Mouse (Mus musculus): ENCODE measurements around the gene Rbak.
"Not testable (repeated sequence)": the region's sequence is repeated elsewhere in the genome, so short reads cannot be mapped to it uniquely, and the experiment has no call there.

Rbak gene

DNA sequence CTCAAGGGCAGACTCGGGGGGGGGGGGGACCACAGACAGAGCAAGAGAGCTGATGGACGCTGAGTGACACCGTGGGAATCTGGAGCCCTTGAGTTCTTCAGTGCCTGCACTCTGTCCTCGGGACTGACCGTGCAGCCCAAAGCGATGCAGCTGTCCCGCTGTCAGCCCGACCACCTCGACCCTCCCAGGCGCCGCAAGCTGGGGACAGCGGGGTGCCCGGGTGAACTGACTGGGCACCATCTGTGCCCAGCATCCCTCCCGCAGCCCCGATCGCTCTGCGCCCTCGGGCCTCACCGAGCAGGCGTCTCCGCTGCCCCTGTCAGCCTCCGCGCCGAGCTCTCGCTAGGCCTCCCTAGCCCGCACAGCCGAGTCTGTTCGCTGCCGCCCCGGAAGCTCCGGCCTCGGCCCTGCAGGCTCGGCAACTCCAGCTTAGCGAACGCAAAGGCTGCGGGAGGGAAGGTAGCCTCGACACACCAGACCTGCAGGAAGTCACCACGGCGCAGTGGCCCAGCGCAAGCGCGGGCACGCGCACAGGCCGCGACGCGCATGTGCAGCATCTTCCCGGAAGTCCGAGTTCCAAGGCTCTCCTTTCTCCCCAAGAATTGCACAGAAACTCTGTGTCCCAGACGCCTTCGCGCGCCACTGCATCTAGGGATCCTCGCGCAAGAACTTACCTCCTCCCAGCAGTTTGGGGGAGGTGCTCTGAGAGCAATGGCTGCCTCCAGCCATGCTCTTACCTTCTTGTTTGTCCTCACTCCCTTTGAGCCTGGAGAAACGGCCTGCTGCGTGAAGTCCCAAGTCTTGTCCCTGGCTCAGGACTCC is at the start of gene Rbak, which contains the start of gene Spdye4b:
Gene Rbak (minus strand): TSS at position 521 of the 822 bp plus-strand sequence.
Gene Spdye4b (plus strand): TSS at position 763 of the 822 bp plus-strand sequence.
- peak; percentile 95 for DNase-seq

DNA sequence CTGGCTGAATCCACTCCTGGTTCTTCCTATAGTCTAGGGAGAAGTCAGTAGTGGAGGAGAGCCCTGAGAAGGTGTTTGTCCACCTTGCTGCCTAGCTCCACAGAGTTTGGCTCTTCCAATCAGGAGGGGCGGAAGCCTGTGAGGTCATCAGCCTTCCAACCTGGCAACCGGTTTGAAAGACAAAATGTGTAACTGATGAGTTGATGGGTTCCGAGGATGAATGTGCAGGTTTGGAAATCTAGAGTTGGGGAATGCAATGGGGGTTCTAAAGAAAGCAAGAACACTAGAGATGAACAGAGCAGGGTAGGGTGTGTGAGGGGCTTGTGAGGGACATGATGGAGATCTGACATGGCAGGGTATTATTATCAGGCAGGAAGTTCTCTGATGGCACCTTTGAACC is 46.2 kb upstream of the Rbak start, which contains the start of gene Spdye4a:
Gene Spdye4a (minus strand): TSS at position 101 of the 400 bp plus-strand sequence.
- no peak for DNase-seq

DNA sequence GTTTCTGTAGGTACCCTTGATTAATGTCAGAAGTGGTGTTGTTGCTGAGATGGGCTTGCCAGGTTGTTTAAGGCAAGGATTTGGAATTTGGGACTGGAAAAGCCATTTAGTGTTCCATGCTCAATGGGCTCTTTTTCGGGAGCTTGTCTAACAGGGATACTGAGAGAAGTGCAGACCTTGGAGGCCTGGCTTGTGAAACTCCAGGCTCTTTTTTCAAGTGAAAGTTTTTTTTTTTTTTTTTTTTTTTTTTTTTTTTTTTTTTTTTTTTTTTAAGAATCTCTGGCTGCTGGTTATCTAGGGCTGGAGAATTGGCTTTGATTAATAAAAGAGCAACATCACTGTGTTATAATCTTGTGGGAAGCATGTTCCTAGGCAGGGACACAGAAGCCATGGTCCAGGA is 41.7 kb upstream of the Rbak start:
- DNase-seq = no peak

DNA sequence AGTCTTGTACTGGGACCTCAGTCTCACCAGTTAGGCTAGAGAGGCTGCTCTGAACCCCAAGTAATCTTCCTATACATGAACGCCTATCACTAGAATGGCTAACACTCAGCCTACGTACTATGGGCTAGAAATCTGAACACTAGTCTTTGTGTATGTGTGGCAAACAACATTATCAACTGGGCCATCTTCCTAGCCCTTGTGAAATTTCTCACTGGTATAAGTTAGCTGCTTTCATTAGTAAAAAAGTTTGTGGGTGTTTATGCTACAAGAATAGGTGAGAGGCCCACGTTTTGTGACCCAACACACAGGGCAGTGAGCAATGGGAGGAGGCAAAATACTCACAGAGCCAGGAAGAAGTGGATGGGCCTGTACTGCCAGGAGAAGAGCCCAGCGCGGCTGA is 40.4 kb upstream of the Rbak start:
- no peak for DNase-seq

DNA sequence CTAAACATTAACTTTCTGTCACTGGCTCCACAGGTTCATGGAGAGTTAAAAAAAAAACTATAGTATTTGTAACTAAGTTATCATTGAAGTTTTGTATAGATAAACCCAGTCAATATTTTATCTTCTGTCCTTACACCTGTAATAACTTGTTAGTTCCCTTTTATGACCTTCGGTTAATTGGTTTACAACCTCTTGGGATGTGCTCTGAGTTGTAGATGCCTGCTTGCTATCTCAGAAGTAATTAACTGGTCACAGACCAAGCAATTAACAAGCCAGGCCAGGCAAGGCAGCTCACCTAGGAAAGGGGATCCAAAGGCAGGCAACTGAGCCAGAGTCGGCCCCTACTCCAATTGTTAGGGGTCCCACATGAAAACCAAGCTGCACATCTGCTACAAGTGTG is 33.3 kb upstream of the Rbak start:
- DNase-seq = no peak

DNA sequence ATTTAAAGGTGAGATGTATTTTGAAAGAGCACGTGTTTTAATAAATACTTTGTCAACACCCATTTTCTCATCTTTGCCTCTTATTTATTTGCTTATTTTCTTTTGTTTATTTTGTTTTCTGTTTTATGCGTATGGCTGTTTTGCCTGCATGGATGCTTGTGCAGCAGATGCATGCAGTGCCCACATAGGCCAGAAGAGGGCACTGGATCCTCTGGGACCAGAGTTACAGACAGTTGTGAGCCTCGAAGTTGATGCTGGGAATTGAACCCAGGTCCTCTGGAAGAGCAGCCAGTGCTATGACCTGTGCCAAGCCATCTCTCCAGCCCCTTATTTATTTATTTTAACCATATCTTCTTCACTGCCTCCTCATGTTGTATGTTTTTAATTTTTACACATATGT is 24.4 kb upstream of the Rbak start:
- no peak for DNase-seq

DNA sequence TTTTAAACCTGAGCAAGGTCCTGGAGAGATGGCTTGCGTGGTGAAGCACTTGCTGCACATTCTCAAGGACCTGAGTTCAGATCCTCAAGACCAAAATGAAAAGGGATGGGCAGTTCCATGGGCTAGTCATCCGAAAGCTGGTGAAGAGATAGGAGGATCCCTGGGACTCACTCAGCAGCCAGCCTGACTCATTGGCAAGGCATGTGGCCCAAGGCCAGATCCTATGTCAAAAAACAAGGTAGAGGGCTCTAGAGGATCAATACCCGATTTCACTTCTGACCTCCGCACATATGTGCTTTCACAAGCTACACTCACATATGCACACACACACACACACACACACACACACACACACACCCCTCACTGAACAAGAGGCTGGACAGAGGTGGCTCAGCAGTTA is 15.9 kb upstream of the Rbak start:
- DNase-seq = no peak

DNA sequence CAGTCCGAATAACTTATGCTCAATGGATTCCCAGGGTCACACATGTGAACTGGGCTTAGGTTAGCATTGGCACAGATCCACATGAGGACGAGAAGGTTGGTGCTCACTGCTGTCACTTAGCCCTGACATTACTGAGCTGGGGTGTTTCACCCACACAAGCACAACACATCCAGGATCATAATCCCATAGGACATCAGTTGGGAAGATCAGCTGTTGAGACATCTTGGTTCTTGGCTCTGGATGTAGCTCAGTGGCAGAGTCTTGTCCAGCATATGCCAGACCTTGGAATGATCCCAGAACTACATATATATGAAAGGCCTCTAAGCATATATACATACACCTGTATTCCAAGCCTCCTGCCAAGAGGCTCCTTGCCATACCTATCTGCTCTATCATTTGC is 14.6 kb upstream of the Rbak start:
- DNase-seq = no peak

DNA sequence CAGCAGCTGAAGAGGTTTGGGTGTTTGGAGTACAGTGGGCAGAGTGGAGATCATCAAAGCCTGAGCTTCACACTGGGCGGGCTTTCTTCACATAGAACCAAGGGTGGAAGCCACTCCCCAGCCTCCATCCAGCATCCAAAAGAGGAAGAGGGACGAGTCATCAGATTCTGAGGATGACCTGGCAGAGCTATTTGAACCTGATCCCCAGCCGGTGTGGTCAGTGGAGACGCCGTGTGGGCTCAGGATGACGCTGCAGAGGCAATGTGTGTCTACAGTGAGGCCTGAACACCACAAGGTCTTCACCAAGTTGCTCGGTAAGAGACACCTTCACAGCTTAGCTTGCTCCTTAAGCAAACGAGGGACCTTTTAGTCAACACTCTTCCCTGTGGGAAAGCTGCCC is 14.2 kb upstream of the Rbak start:
- DNase-seq = not testable (repeated sequence)

DNA sequence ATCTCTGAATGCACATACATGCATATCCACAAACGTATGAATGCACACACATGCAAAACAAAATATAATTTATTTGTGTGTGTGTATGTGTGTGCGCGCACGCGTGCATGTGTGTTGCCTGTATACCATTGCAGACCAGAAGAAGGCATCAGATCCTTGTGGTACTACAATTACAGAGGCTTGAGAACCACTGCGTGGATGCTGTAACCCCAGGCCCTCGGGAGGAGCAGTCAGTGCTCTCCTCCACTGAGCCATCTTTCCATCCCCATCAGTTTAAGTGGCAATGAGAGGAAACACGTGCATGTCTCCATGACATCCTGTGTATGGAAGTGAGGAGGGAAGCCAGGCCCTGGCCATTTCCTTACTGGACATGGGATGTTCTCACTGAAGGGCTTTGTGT is 12.2 kb upstream of the Rbak start:
- DNase-seq = no peak

DNA sequence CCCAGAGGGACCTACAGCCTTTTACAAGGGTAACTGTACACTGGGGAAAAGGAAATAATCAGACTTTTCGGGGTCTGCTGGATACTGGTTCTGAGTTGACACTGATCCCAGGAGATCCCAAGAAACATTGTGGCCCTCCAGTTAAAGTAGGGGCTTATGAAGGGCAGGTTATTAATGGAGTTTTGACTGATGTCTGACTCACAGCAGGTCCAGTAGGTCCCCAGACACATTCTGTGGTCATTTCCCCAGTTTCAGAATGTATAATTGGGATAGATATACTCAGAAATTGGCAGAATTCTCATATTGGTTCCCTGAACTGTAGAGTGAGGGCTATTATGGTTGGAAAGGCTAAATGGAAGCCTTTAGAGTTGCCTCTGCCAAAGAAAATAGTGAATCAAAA is 7.4 kb upstream of the Rbak start:
- DNase-seq = not testable (repeated sequence)

DNA sequence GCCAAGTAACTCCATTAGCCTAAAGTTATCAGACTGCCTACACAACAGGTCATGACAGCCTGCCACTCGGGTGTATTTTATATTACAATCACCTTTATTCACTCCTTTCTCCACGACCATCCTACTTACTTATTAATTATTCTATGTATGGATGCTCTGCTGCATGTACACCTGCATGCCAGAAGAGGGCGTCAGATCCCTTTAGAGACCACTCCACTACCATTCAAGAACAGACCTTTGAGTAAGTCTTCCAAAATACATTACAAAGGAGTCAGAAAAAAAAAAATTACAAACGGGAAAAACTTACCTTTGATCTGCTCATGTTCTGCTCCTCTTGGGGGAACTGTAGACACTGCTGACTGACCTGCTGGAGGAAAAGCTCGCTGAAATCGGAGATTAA is 1.4 kb downstream of the Rbak start:
- DNase-seq = no peak

DNA sequence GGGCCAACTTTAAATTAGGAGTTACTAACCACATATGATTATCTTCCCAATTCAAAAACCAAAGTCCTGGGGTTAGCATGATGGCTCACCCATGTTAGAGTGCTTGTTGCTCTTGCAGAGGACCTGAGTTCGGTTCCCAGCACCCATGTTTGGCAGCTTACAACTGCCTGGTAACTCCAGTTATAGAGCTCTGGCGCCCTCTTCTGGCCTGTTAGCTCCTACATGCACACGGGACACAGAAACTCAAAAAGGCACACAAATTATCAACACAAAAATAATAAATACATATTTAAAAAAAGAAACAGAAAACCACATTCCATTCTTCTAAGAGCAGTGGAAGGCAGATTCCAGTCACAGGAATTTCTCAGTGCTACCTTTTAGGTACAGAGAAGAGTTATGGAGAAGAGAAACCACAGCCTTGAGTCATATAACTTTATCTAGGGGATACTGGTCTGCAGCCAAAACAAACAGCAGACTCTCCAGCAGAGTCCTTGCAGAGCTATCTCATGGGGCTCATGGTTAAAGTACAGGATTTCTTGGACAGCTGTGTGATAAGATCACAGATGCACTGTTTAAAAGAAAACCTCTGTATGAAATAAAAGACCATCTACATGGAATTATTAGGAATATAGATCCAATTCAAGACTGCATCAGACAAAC is 2.9 kb downstream of the Rbak start:
- no peak for DNase-seq

DNA sequence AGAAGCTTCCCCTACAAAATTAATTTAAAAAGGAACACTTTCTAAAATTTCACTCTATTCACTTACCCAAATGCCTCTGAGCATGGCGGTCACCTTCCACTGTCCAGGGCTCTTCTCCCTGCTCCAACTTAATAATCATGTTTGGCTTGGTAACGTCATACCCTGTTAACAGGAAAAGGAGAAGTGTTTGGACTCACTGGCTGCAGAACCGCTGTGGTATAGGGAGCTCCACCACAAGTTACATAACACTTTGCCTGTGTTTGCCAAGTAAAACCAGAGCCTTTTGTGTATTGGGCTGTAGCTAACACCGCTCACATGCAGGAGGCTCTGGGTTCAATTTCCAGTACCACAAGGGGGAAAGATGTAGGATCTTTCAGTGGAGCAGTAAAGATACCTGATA is 4.6 kb downstream of the Rbak start:
- no peak for DNase-seq

DNA sequence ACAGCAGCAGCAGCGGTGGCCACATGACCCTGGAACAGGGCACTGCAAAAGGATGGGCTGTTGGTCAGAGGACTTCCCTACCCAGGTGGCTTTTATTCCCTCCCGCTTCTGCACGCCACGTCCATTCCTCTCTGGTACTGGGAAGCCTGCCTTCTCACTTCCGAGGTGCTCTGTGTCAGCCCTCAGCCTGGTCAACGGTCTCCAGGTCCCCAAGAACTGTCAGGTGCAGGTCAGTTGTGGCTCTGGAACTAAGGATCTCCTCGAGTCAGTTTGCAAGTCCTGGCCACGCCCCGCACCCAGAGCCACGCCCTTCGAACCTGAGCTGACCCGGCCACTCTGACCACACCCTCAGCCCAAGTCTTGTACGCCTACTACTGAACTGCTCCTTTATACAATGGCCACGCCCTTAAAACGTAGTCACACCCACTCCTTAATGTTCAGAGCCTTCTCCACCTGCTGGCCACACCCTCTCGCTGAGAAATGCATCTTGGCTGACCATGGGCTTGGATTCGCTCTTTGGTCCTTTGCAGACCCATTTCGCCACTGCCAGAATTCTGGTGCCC is 15.0 kb downstream of the Rbak start:
- DNase-seq = no peak

DNA sequence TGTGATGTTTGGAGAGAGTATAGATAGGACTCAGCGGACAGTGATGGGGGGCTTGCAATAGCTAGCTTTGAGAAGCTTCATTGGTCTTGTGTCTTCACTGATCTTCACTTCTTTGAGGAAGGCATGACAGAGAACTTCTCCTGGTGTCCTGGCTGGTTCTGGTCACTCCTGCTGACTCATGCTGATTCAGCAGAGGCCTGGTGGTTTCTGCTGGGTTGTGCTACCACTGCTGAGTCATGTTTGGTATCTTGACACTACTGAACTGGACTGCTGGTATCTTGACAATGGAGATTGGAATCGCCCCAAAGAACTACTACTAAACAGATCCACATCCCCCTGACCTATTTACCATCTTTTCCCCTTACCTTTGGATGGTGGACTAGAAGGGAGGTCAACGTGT is 25.0 kb downstream of the Rbak start:
- DNase-seq = no peak

DNA sequence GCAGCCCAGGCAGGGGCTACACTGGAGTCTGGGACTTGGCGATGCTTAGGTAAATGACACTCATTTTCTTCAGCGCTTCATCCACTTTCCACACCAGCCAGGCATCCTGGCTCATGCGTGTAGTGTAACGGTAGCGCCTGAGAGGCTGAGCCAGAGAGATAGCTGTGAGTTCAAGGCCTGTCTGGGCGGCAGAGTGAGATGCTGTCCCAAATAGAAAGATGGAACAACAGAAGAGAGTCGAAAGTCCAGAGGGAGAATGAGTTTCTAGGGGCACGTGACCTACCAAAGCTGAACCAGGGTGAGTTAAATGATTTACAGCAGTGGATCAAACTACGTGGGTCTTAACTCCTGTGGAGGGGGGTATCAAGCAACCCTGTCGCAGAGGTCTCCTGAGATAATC is 26.8 kb downstream of the Rbak start:
- no peak for DNase-seq

DNA sequence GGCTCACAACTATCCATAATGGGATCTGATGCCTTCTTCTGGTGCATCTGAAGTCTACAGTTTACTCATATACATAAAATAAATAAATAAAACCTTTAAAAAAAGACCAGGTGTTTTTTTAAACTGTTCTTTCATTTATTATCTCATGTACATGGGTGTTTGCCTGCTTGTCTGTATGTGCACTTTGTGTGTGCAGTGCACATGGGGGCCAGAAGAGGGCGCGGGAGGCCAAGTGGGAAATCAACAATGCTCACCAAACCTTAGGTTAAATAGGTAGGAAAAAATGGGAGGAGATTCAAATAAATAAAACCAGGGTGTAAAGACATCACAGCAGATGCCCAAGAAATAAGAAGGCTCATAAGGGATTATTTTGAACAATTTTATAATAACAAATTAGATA is 30.5 kb downstream of the Rbak start:
- DNase-seq = no peak

DNA sequence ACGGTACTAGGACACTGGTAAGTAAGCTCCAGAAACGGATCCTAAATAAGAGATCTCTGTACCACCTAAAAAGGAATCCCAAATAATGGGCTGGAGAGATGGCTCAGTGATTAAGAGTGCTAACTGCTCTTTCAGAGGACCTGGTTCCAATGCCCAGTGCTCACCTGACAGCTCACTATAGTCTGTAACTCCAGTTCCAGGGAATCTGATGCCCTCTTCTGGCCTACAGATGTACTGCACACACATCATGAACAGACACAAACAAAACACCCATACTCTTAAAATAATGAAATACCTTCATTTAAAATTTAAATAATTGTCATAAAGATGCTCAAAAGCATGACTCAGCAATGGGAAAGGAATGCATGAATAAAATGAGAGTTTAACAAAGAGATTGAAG is 31.0 kb downstream of the Rbak start:
- DNase-seq = no peak

DNA sequence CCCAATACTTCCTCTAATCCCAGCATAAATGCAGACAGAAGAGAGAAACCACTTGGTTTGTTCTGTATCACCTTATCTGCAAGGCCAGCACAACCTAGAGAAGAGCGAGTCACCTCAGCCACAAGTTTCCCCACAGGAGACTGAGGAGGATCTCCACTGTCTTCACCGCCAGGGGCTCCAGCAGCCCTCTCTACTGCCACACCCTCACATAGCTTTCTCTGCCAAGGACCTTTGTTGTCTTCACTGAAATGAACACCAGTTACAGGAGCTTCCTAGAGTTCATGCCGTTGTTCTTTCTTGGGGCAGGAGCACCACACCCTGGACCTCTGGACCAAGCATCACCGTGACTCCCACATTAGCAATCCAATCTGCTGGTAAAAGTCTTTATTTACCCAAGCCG is 31.9 kb downstream of the Rbak start:
- DNase-seq = no peak

DNA sequence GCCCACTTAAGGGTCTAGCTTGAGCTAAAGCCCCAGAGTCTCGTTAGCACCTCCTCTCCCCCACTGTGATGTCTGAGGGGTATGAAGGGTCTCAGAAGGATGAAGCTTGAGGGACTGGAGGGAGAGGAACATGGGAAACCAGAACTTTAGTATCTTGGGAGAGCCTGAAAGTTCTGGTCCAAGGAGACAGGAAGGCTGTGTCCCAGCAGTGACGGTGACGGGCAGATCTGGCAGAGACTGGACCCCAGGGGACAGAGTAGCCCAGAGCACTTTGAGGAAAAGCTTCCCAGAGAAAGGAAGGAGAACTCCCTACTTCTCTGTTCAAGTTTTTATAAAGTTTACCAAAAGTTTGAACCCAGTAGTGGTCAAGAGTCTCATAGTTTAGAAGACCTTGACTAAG is 33.1 kb downstream of the Rbak start, which contains the start of gene Olfr718-ps1:
Gene Olfr718-ps1 (minus strand): TSS at position 101 of the 400 bp plus-strand sequence.
- DNase-seq = no peak

DNA sequence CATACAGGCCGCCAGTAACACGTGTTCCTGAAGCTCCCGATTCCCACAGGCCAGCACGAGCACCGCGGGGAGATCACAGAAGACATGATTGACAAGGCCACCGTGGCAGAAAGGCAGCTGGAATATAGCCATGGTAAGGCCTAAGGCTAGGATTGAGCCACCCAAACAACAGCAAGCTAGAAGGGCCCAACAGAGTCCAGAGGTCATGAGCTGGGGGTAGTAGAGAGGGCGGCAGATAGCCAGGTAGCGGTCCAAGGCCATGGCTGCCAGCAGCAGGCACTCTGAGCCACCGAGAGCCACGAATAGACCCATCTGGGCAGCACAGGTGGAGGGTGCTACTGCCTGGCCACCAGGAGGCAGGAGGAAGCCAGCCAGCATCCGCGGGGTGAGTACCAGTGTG is 43.0 kb downstream of the Rbak start:
- DNase-seq = no peak

DNA sequence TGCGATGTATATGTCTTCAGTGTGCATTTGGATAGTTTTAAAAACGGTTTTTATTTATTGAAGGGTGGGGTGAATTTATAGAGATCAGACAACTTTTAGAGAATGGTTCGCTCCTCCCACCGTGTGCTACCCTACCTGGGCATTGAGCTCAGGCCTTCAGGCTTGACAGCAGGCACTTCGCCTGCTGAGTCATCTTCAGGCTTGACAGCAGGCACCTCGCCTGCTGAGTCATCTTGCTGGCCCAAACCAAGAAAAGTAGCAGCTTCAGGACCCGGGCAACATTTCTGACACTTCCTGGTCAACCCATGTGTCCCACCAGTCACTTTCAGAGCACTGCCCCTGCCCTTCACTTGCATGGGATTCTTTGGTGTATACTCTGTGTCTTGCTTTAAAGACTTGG is 45.5 kb downstream of the Rbak start:
- no peak for DNase-seq
